Mouse (Mus musculus) liver, postnatal 0 days (tissue): ENCODE results near the gene Tmem120b. TPM values are rescaled to one million over a fixed set of nuclear protein-coding genes. Genes with fewer than 3 reads are reported as not detected.

Experiments used
- ATAC-seq: fragments of 200-750 bp; cut with Nextera tagmentation; 2 replicates; pipeline ENCODE4 v1.8.0; 2017; ENCODE audit warnings: mild to moderate bottlenecking, moderate library complexity
- DNase-seq: peaks from one replicate; pipeline ENCODE4 v3.0.0-alpha.2; 2016
- H3K27ac ChIP-seq: fragments of 300-500 bp; sonication (generic); 2 replicates; pipeline ENCODE4 v1.5.1; 2014; ENCODE audit warnings: antibody characterized with exemption, moderate library complexity, mild to moderate bottlenecking, low read depth
- H3K27me3 ChIP-seq: fragments of 300-500 bp; sonication (generic); 2 replicates; pipeline ENCODE4 v1.6.1; 2014; ENCODE audit warnings: low read length, control low read depth, mixed read lengths; ENCODE audit not compliant: insufficient read depth
- H3K36me3 ChIP-seq: fragments of 300-500 bp; sonication (generic); replicated peaks from 2 replicates; pipeline ENCODE4 v1.6.1; 2014; ENCODE audit warnings: mild to moderate bottlenecking, control low read depth, low read length, moderate library complexity, mixed read lengths; ENCODE audit not compliant: insufficient read depth
- H3K4me1 ChIP-seq: fragments of 300-500 bp; sonication (generic); 2 replicates; pipeline ENCODE4 v1.6.1; 2014; ENCODE audit warnings: antibody characterized with exemption, mild to moderate bottlenecking, control low read depth; ENCODE audit not compliant: insufficient read depth
- H3K4me2 ChIP-seq: fragments of 300-500 bp; sonication (generic); 2 replicates; pipeline ENCODE4 v1.6.1; 2014; ENCODE audit warnings: low read depth, mild to moderate bottlenecking, low read length, moderate library complexity, mixed read lengths
- H3K4me3 ChIP-seq: fragments of 300-500 bp; sonication (generic); 2 replicates; pipeline ENCODE4 v1.5.1; 2014; ENCODE audit warnings: low read depth, low read length
- H3K9ac ChIP-seq: fragments of 300-500 bp; sonication (generic); replicated peaks from 2 replicates; pipeline ENCODE4 v1.6.1; 2014; ENCODE audit warnings: mild to moderate bottlenecking, moderate library complexity
- H3K9me3 ChIP-seq: fragments of 300-500 bp; sonication (generic); 2 replicates; pipeline ENCODE4 v1.6.1; 2016; ENCODE audit warnings: mild to moderate bottlenecking, control low read depth, low read length, mixed read lengths
- CTCF ChIP-seq: sonication (generic); IDR thresholded peaks from 2 replicates; pipeline ENCODE4 v1.5.1; 2016; ENCODE audit warnings: antibody characterized with exemption, low read depth
- EP300 ChIP-seq: IDR thresholded peaks from 2 replicates; pipeline ENCODE4 v1.6.1; 2016; ENCODE audit warnings: antibody characterized with exemption, low read depth, mild to moderate bottlenecking
- WGBS: fragments of 180-500 bp; shearing (Covaris S2); extraction: QIAGEN DNeasy Blood & Tissue Kit; methylation state at CpG from one replicate; pipeline ENCODE4 v1.1.7; 2014; ENCODE audit not compliant: insufficient replicate concordance; 5-methylcytosine and 5-hydroxymethylcytosine counted together
- polyA plus RNA-seq: library from polyadenylated mRNA; unstranded; fragments of >200 nt; fragmentation: Nextera tagmentation; extraction: Ambion mirVana; gene quantifications from 2 replicates; pipeline ENCODE4 v1.2.1, GENCODE M21; 2015

The Tmem120b gene
- polyA plus RNA-seq, 1 experiment from 2014 or later: 12.8 TPM

GRCm38 (mm10) chr5:123138230-123138911 is 70.2 kb downstream of the Tmem120b start:
- Histone ChIP-seq H3K9me3 (no peaks in the 10 kb centered on the region), H3K4me1 (peaks cover 51% of the 10 kb centered on the region), H3K4me2 (peak overlapping the region; percentile 88), H3K27ac (peak overlapping the region; percentile 100), H3K36me3 (peaks cover 14% of the 10 kb centered on the region), H3K4me3 (peak overlapping the region; percentile 94), H3K9ac (peak overlapping the region; percentile 99), H3K27me3 (no peaks in the 10 kb centered on the region)
- under 1% methylated on average over 26 of the region's 40 CpGs for WGBS
- TF ChIP-seq CTCF: peak; percentile 17; the same call in 1 of the 2 replicates
- TF ChIP-seq EP300: no peak
- ATAC-seq (peak; percentile 28), DNase-seq (peak; percentile 83)

GRCm38 (mm10) chr5:123138953-123139721 is 70.9 kb downstream of the Tmem120b start:
- TF ChIP-seq EP300 (peak; percentile 55), CTCF (no peak)
- Histone ChIP-seq H3K36me3 (peaks cover 8% of the 10 kb centered on the region), H3K9ac (peak overlapping the region; percentile 99), H3K4me2 (peak overlapping the region; percentile 88), H3K27me3 (no peaks in the 10 kb centered on the region), H3K9me3 (no peaks in the 10 kb centered on the region), H3K4me1 (peaks cover 54% of the 10 kb centered on the region), H3K4me3 (peak overlapping the region; percentile 94), H3K27ac (peak overlapping the region; percentile 100)
- DNase-seq (peak; percentile 87), ATAC-seq (peak; percentile 14)
- 2% methylated on average over 39 of the region's 39 CpGs for WGBS

GRCm38 (mm10) chr5:123139722-123140627 is 71.8 kb downstream of the Tmem120b start:
- H3K27me3 ChIP-seq: no peaks in the 10 kb centered on the region
- DNase-seq: peak; percentile 31
- no peak for ATAC-seq
- H3K4me2 ChIP-seq: peak overlapping the region; percentile 88
- H3K9ac ChIP-seq: peak overlapping the region; percentile 99
- peak overlapping the region; percentile 100 for H3K27ac ChIP-seq
- no peaks in the 10 kb centered on the region for H3K9me3 ChIP-seq
- H3K4me1 ChIP-seq: peaks cover 54% of the 10 kb centered on the region
- H3K36me3 ChIP-seq: peaks cover 9% of the 10 kb centered on the region
- TF ChIP-seq EP300 (no peak), CTCF (no peak)
- peak overlapping the region; percentile 94 for H3K4me3 ChIP-seq
- 3% methylated on average over 28 of the region's 28 CpGs for WGBS

- ATAC-seq (peak; percentile 35), DNase-seq (peak; percentile 88)
- peak overlapping the region; percentile 99 for H3K9ac ChIP-seq
- no peaks in the 10 kb centered on the region for H3K27me3 ChIP-seq
- H3K4me1 ChIP-seq: peaks cover 54% of the 10 kb centered on the region
- H3K4me3 ChIP-seq: peak overlapping the region; percentile 94
- peaks cover 17% of the 10 kb centered on the region for H3K36me3 ChIP-seq
- H3K9me3 ChIP-seq: no peaks in the 10 kb centered on the region
- peak overlapping the region; percentile 88 for H3K4me2 ChIP-seq
- under 1% methylated on average over 31 of the region's 31 CpGs for WGBS
- peak overlapping the region; percentile 100 for H3K27ac ChIP-seq
- TF ChIP-seq CTCF: peak; percentile 27; the same call in 1 of the 2 replicates
- TF ChIP-seq EP300: peak; percentile 67
Measured at GRCm38 (mm10) chr5:123140694-123141554, 72.7 kb downstream of the Tmem120b start.

GRCm38 (mm10) chr5:123141555-123142160 is 73.4 kb downstream of the Tmem120b start:
- DNase-seq: peak; percentile 65
- peaks cover 51% of the 10 kb centered on the region for H3K4me1 ChIP-seq
- H3K36me3 ChIP-seq: peaks cover 22% of the 10 kb centered on the region
- no peak for TF ChIP-seq EP300
- no peak for TF ChIP-seq CTCF
- peak overlapping the region; percentile 94 for H3K4me3 ChIP-seq
- H3K9ac ChIP-seq: peak overlapping the region; percentile 99
- peak; percentile 10; the same call in 1 of the 2 replicates for ATAC-seq
- H3K27me3 ChIP-seq: no peaks in the 10 kb centered on the region
- H3K27ac ChIP-seq: peak overlapping the region; percentile 100
- no peaks in the 10 kb centered on the region for H3K9me3 ChIP-seq
- 2% methylated on average over 33 of the region's 38 CpGs for WGBS
- H3K4me2 ChIP-seq: peak overlapping the region; percentile 88
